Mouse (Mus musculus): Measurements from ENCODE around the gene 1520401A03Rik.

Gene 1520401A03Rik

GRCm38 (mm10) chr17:23670516-23671074, 52.0 kb downstream of the 1520401A03Rik start:
- DNase-seq (ENCODE audit: low spot score in 2 of 2) = no peak

GRCm38 (mm10) chr17:23665511-23665910, 57.1 kb downstream of the 1520401A03Rik start:
- no peak for DNase-seq (ENCODE audit: low spot score in 2 of 2)

- no peak for DNase-seq (ENCODE audit: low spot score in 2 of 2)
Measured at GRCm38 (mm10) chr17:23664556-23665021, 58.0 kb downstream of the 1520401A03Rik start.

- no peak for DNase-seq (ENCODE audit: low spot score in 2 of 2)
Measured at GRCm38 (mm10) chr17:23661526-23661925, 61.1 kb downstream of the 1520401A03Rik start.

- no peak for DNase-seq (ENCODE audit: low spot score in 2 of 2)
Measured at GRCm38 (mm10) chr17:23660876-23661200, 61.7 kb downstream of the 1520401A03Rik start.

- DNase-seq (ENCODE audit: low spot score in 2 of 2) = peak; percentile 69 to 87
Measured at GRCm38 (mm10) chr17:23660117-23660875, 62.3 kb downstream of the 1520401A03Rik start, which contains the start of gene Bicdl2. TSS of gene Bicdl2 (plus strand) at chr17:23660506.

GRCm38 (mm10) chr17:23658450-23658849, 64.1 kb downstream of the 1520401A03Rik start:
- no peak for DNase-seq (ENCODE audit: low spot score in 2 of 2)
